Mouse (Mus musculus) bone marrow macrophage, adult 2 months (primary cell): ENCODE measurements at regions not wholly inside any gene's neighbourhood (a gene's known extent, or its start where the extent isn't known, plus 50 kb on each side); places are given as distances from the start of the nearest gene placed in this dataset.
"Not testable (repeated sequence)": the region's sequence is repeated elsewhere in the genome, so short reads cannot be mapped to it uniquely, and the experiment has no call there.

ENCODE experiments used
- H3K27ac ChIP-seq: 2 replicates; pipeline ENCODE4 v1.5.1; 2012; ENCODE audit warnings: low read depth, low read length; ENCODE audit not compliant: insufficient read depth
- H3K4me1 ChIP-seq: 2 replicates; pipeline ENCODE4 v1.6.1; 2012; ENCODE audit warnings: low read length; ENCODE audit not compliant: control insufficient read depth, insufficient read depth
- H3K4me3 ChIP-seq: 2 replicates; pipeline ENCODE4 v1.5.1; 2012; ENCODE audit warnings: mild to moderate bottlenecking, low read length, moderate library complexity; ENCODE audit not compliant: insufficient read depth
- CTCF ChIP-seq: IDR thresholded peaks from 2 replicates; pipeline ENCODE4 v1.5.1; 2012; ENCODE audit warnings: low read depth, mild to moderate bottlenecking, low read length, moderate library complexity
- POLR2A ChIP-seq: IDR thresholded peaks from 2 replicates; pipeline ENCODE4 v1.6.1; 2012; ENCODE audit warnings: mild to moderate bottlenecking, low read depth, low read length, borderline replicate concordance

- Histone ChIP-seq H3K4me1 (peaks cover 12% of the 10 kb centered on the region), H3K4me3 (no peak overlapping the region), H3K27ac (no peak overlapping the region)
- TF ChIP-seq CTCF (no peak), POLR2A (no peak)
These were observed 105.7 kb upstream of the Klf3 start for GRCm38 (mm10) chr5:64697466-64697865.

GRCm38 (mm10) chr5:64698458-64699116, 104.6 kb upstream of the Klf3 start:
- H3K4me1 ChIP-seq, result peaks cover 12% of the 10 kb centered on the region
- no peak overlapping the region for H3K27ac ChIP-seq
- no peak overlapping the region for H3K4me3 ChIP-seq
- TF ChIP-seq POLR2A, result no peak
- no peak for TF ChIP-seq CTCF

- no peak overlapping the region for H3K4me3 ChIP-seq
- no peak overlapping the region for H3K27ac ChIP-seq
- peaks cover 12% of the 10 kb centered on the region for H3K4me1 ChIP-seq
These were observed 103.2 kb upstream of the Klf3 start for GRCm38 (mm10) chr5:64700030-64700429.

GRCm38 (mm10) chr5:64701219-64701779, 101.9 kb upstream of the Klf3 start:
- peak overlapping the region; percentile 58 for H3K27ac ChIP-seq
- H3K4me1 ChIP-seq, result peaks cover 12% of the 10 kb centered on the region
- TF ChIP-seq CTCF, result no peak
- no peak for TF ChIP-seq POLR2A
- no peak overlapping the region for H3K4me3 ChIP-seq

More at GRCm38 (mm10) chr5:64700030-64700429, 103.2 kb upstream of the Klf3 start:
- TF ChIP-seq POLR2A, result no peak

- Histone ChIP-seq H3K4me3 (peak overlapping the region; percentile 7; the same call in 1 of the 2 replicates), H3K27ac (peak overlapping the region; percentile 58), H3K4me1 (peaks cover 12% of the 10 kb centered on the region)
- TF ChIP-seq CTCF (no peak), POLR2A (no peak)
These were observed 101.4 kb upstream of the Klf3 start for GRCm38 (mm10) chr5:64701780-64702231.

GRCm38 (mm10) chr5:64702404-64702803, 100.8 kb upstream of the Klf3 start:
- H3K4me3 ChIP-seq, H3K27ac ChIP-seq: not testable (repeated sequence)

GRCm38 (mm10) chr5:64703091-64703872, 99.9 kb upstream of the Klf3 start:
- TF ChIP-seq POLR2A (no peak), CTCF (no peak)
- H3K4me3 ChIP-seq, result no peak overlapping the region
- H3K4me1 ChIP-seq, result peaks cover 12% of the 10 kb centered on the region
- H3K27ac ChIP-seq, result no peak overlapping the region

More at GRCm38 (mm10) chr5:64702404-64702803, 100.8 kb upstream of the Klf3 start:
- peaks cover 12% of the 10 kb centered on the region for H3K4me1 ChIP-seq

GRCm38 (mm10) chr5:64704144-64704543, 99.0 kb upstream of the Klf3 start:
- H3K4me1 ChIP-seq, result peaks cover 12% of the 10 kb centered on the region
- no peak overlapping the region for H3K27ac ChIP-seq
- no peak overlapping the region for H3K4me3 ChIP-seq
- no peak for TF ChIP-seq CTCF
- TF ChIP-seq POLR2A, result no peak

- Histone ChIP-seq H3K4me1 (peaks cover 5% of the 10 kb centered on the region), H3K4me3 (no peak overlapping the region), H3K27ac (no peak overlapping the region)
- TF ChIP-seq POLR2A (no peak), CTCF (no peak)
These were observed 96.6 kb upstream of the Klf3 start for GRCm38 (mm10) chr5:64706586-64706985.

- H3K4me3 ChIP-seq, result no peak overlapping the region
- TF ChIP-seq POLR2A (no peak), CTCF (no peak)
- H3K4me1 ChIP-seq, result no peaks in the 10 kb centered on the region
- no peak overlapping the region for H3K27ac ChIP-seq
These were observed 94.0 kb upstream of the Klf3 start for GRCm38 (mm10) chr5:64709146-64709545.
